Mouse (Mus musculus) ES-E14 (cell line): ENCODE measurements at regions not wholly inside any gene's neighbourhood (a gene's known extent, or its start where the extent isn't known, plus 50 kb on each side); places are given as distances from the start of the nearest gene placed in this dataset.

Experiments
- ZC3H11A ChIP-seq: IDR thresholded peaks from 2 replicates; pipeline ENCODE4 v1.6.1; 2012; ENCODE audit warnings: low read depth, mild to moderate bottlenecking, inconsistent platforms, low read length, borderline replicate concordance
- ZNF384 ChIP-seq: IDR thresholded peaks from 2 replicates; pipeline ENCODE4 v1.6.1; 2012; ENCODE audit warnings: low read depth, low read length, inconsistent platforms

DNA sequence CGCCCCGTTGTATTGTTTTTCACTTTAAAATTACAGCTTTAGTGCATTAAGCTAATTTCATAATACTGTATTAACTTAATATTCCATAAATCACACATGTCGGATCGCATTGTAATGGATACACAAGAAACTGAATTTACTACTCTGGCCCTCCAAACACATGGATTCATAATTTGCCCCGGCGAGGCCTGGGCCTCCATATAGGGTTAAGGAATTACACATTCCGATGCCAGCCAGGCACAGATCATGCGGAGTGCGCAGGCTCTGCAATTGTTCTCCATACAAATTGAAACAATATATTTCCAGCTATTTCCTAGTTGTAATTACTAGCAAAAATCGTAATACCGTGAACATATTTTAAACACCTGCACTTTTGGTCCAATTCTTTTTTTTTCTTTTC, 330.2 kb upstream of the Zfp507 start:
- TF ChIP-seq ZNF384 (no peak), ZC3H11A (no peak)
